Mouse (Mus musculus) thymus, postnatal 14 days (tissue): ENCODE results near the gene Hoxb3.

Source experiments
- DNase-seq: peaks from one replicate; pipeline ENCODE4 v3.0.0; 2021

The Hoxb3 gene

DNA sequence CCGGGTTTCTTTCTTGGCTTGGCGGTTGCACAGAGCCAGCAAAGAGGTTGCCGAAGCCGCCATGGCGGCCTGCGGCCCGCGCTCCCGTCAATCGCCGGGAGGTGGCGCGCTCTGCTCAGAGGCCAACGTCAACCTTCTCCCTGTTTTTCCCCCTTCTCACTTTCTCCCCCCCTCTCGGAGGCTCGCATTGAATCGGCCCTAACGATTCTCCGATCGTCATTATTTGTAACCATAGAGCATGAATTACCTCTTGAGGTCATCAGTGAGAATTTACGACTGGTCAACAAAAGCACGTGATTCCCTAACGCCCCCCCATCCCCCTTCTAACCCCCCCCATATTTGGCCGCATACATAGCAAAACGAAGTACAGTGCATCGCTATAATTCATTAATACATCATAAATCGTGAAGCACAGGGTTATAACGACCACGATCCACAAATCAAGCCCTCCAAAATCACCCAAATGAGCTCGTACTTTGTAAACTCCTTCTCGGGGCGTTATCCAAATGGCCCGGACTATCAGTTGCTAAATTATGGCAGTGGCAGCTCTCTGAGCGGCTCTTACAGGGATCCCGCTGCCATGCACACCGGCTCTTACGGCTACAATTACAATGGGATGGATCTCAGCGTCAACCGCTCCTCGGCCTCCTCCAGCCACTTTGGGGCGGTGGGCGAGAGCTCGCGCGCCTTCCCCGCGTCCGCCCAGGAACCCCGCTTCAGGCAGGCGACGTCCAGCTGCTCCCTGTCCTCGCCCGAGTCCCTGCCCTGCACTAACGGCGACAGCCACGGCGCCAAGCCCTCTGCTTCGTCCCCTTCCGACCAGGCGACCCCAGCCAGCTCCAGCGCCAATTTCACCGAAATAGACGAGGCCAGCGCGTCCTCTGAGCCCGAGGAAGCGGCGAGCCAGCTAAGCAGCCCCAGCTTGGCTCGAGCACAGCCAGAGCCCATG, 19.7 kb upstream of the Hoxb3 start, which contains the start of gene Hoxb5:
Gene Hoxb5, plus strand, starts transcription at position 186 of the 949 bp plus-strand sequence.
- peak; percentile 70 for DNase-seq

- no peak for DNase-seq
Observed at GRCm38 (mm10) chr11:96304381-96305195, 18.5 kb upstream of the Hoxb3 start.

GRCm38 (mm10) chr11:96305505-96306182, 17.5 kb upstream of the Hoxb3 start:
- DNase-seq = no peak

DNA sequence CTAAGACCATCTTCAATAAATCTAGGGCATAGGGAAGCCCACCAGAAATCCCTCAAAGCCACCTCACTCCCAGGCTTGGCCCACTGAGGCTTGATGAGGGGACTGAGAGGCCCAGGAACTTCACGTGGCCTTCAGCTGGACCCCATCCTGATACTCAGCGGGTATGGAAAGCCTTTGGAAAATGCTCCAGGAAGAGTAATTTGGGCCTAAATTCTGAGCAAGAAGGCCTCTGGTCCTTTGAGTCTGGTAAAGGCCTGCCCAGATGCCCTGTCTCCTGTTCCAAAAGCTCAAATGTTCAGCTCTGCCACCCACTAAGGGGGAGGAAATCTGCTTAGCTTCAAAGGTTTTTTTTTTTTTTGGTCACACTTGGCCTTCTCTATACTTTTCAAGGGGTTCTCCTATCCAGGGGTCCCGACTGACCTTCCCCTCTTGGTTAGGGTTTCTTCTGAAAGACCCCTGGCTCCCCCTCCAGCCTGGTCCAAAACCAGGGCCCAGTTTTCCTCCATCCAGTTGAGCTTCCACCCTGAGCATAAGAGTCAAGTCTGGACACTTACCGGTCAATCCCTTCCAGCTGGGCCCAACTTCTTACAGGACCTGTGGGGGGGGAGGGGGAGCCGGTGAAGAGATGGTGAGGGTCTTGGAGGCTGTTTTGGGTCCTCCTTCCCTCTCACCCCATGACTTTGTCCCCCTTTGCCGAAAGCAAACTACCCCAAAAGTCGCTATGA, 16.8 kb upstream of the Hoxb3 start:
- no peak for DNase-seq

- no peak for DNase-seq
Observed at GRCm38 (mm10) chr11:96306908-96307269, 16.2 kb upstream of the Hoxb3 start.

GRCm38 (mm10) chr11:96308763-96309162, 14.4 kb upstream of the Hoxb3 start:
- DNase-seq = no peak

DNA sequence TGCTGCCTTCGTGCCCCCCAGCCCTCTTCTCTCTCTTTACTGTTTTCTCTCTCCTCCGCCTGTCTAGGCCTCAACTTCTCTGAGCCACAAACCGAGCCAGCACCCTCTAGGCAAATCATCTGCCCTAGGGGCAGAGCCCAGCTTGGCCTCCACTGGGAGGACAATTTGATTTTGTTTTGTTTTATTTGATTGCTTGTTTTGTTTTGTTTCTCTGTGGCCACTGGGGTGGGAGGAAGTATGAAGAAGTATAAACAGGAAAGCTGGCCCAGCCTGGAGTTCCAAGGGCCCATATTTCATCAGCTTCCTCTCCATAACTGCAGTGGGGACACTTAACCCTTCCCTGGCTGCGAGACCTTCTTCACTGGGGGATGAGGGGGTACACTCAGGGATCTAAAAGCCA, 13.8 kb upstream of the Hoxb3 start:
- no peak for DNase-seq

GRCm38 (mm10) chr11:96310183-96310938, 12.8 kb upstream of the Hoxb3 start:
- DNase-seq = no peak

DNA sequence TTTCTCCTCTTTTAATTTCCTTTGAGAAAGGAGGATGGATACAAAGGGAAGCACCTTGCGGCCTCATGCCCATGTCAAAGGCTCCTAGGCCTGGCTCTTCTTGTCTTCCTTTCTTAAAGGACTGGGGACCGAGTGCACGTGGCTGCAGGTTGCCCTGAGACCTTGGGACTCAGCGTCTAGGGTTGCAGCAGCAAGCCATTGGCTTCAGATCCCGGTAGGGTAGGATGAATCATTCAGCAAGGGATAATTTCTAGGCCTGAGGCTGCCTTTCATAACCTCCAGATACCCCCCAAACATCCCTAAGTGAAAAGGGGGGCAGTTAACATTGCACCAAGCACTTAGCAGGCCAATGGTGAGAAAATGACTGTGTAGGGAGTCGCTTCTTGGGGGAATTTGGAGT, 12.0 kb upstream of the Hoxb3 start:
- no peak for DNase-seq

- DNase-seq = peak; percentile 64
Observed at GRCm38 (mm10) chr11:96311520-96312417, 11.4 kb upstream of the Hoxb3 start.

- DNase-seq = no peak
Observed at GRCm38 (mm10) chr11:96313134-96313533, 10.0 kb upstream of the Hoxb3 start.

DNA sequence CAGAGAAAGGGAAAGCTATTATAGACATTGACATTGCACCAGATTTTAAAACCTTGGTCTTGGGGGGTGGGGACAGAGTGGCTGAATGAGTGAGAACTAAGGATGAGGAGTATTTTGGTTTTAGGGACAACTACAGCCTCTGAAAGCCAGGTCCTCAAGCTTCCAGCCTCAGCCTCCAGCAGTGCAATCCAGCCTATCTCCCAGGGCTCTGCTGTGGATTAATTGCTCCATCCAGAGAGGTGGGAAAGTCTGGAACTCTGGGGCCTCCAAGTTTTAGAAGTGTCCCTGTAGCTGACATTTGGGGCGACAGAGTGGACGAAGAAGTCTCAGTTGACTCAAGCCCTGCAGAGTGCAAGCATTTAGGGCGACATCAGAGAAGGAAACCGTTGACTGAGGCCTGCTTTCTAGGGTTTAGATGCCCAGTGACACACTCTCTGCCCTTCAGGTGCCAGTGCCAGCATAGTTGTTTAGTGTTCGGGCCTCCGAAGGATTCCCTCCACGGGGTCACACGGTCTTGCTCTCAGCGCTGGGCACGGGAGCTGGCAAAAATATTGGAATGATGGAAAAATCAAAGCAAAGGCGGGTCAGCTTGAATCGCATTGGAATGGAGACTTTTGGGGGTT, 9.2 kb upstream of the Hoxb3 start:
- no peak for DNase-seq

GRCm38 (mm10) chr11:96314671-96315343, 8.3 kb upstream of the Hoxb3 start:
- DNase-seq = no peak

- no peak for DNase-seq
Observed at GRCm38 (mm10) chr11:96315344-96315681, 7.8 kb upstream of the Hoxb3 start.

DNA sequence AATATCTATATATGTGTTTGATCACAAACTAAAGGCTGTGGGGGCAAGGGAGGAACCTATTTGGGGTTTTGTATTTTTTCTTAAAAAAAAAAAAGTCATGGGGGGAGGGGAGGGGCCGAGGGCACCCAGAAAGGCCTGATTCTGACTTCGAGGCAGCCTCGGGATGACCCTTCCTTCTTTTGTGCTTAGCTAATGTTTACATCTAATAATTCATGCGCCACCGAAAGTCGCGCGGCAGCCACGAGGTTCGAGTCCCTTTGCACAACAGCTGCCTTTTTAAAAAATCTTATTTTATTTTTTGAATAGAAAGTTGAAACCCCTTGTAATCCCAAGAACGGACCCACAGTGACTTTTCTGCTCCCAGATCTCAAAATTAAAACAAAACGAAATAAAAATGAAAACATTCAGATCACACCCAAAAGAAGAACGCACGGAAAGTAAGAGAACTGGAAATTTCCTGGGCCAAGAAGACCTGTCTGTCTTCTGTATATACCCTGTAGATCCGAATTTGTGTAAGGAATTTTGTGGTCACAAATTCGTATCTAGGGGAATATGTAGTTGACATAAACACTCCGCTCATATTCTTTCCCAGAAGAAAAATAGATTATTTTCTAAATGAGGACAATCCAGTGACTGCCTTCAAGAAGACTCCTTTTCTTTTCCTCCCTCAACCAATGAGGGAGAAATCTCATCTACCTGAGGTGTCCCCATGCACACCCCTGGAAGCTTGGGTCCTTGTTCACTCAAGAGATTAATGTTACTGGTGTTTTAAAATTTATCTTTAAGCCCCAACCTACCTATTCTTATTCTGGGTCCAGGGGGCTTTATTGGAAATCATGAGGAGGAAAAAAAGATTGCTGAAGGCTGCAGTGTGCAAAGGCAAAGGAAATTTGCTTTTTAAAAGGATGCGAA, 6.2 kb upstream of the Hoxb3 start:
- no peak for DNase-seq

DNA sequence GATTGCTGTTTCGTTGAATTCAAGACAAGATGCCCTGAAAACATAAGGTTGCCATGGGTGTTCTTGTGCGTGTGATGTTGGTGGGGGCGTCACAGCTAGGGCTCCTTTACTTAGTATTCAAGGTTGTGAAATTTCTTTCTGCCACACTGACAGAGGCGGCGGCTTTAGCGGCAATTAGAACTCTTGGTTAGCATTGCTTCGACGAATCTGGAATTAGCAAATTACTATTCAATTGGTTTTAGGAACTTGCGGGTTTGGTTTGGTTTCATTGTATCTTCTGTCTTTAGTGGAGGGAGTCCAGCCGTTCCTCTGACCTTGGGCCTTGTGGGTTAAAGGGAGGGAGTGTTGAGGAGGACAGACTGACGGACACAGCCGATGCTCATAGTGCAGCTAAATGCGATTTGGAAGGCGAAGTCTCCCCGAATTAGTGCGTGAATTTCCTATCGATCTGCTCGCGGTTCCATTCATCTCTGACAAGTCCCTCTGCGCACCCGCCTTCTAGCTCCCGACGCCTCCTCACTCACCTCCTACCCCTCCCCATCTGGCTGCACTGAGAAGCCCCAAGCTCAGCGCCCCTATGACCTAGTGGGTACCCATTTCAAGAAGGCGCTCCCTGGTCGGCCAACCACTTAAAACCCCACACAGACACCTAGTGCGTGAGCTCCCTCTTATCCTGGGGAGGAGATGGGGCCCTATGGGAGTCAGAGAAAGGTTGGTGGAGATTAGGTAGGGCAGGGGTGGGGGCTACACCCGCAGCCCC, 5.3 kb upstream of the Hoxb3 start, which contains the start of gene Hoxb4:
Gene Hoxb4, plus strand, starts transcription at position 660 of the 760 bp plus-strand sequence.
- DNase-seq = no peak

- DNase-seq = peak; percentile 44
Observed at GRCm38 (mm10) chr11:96318368-96319070, 4.6 kb upstream of the Hoxb3 start.
